Mouse (Mus musculus): Measurements from ENCODE around the gene Gm13697. TPM values are rescaled to one million over a fixed set of nuclear protein-coding genes. Genes with fewer than 3 reads are reported as not detected.
"Not testable (repeated sequence)": the region's sequence is repeated elsewhere in the genome, so short reads cannot be mapped to it uniquely, and the experiment has no call there.

Gene Gm13697
- polyA plus RNA-seq, 1 experiment from 2014 or later = not detected

GRCm38 (mm10) chr2:83994526-83994925 lies 10.0 kb downstream of the Gm13697 start:
- H3K9me3 ChIP-seq; H3K9ac ChIP-seq (replicated peaks); H3K4me3 ChIP-seq (replicated peaks); H3K4me1 ChIP-seq (replicated peaks); H3K36me3 ChIP-seq; H3K27me3 ChIP-seq; H3K4me2 ChIP-seq; H3K27ac ChIP-seq; ATAC-seq (ENCODE audit: insufficient number of reproducible peaks, insufficient read depth, low FRiP score, low TSS enrichment, low read depth): not testable (repeated sequence)
- WGBS = 100% methylated on average over 1 of the region's 3 CpGs

- no peak for ATAC-seq (ENCODE audit: insufficient number of reproducible peaks, insufficient read depth, low FRiP score, low TSS enrichment, low read depth)
- no peak overlapping the region for H3K9ac ChIP-seq (replicated peaks)
Measured at GRCm38 (mm10) chr2:84008913-84009312, 24.4 kb downstream of the Gm13697 start.

GRCm38 (mm10) chr2:84009818-84010217 lies 25.3 kb downstream of the Gm13697 start:
- Histone ChIP-seq H3K4me2 (no peak overlapping the region), H3K36me3 (no peaks in the 10 kb centered on the region), H3K4me3 (replicated peaks) (no peak overlapping the region), H3K4me1 (replicated peaks) (no peaks in the 10 kb centered on the region), H3K9ac (replicated peaks) (no peak overlapping the region), H3K27ac (no peak overlapping the region), H3K27me3 (no peaks in the 10 kb centered on the region), H3K9me3 (no peaks in the 10 kb centered on the region)
- WGBS = 80% methylated on average over 3 of the region's 3 CpGs
- ATAC-seq (ENCODE audit: insufficient number of reproducible peaks, insufficient read depth, low FRiP score, low TSS enrichment, low read depth) = no peak

More at GRCm38 (mm10) chr2:84008913-84009312, 24.4 kb downstream of the Gm13697 start:
- H3K27ac ChIP-seq = no peak overlapping the region
- no peak overlapping the region for H3K4me2 ChIP-seq
- H3K27me3 ChIP-seq = no peaks in the 10 kb centered on the region
- no peaks in the 10 kb centered on the region for H3K4me1 ChIP-seq (replicated peaks)
- no peak overlapping the region for H3K4me3 ChIP-seq (replicated peaks)
- H3K36me3 ChIP-seq = no peaks in the 10 kb centered on the region
- H3K9me3 ChIP-seq = no peaks in the 10 kb centered on the region
- WGBS = 75% methylated on average over 1 of the region's 1 CpGs

- 50% methylated on average over 6 of the region's 6 CpGs for WGBS
- no peak overlapping the region for H3K27ac ChIP-seq
- H3K36me3 ChIP-seq = no peaks in the 10 kb centered on the region
- no peaks in the 10 kb centered on the region for H3K4me1 ChIP-seq (replicated peaks)
- no peaks in the 10 kb centered on the region for H3K9me3 ChIP-seq
- no peaks in the 10 kb centered on the region for H3K27me3 ChIP-seq
- H3K4me2 ChIP-seq = no peak overlapping the region
- no peak for ATAC-seq (ENCODE audit: insufficient number of reproducible peaks, insufficient read depth, low FRiP score, low TSS enrichment, low read depth)
- no peak overlapping the region for H3K9ac ChIP-seq (replicated peaks)
- no peak overlapping the region for H3K4me3 ChIP-seq (replicated peaks)
Measured at GRCm38 (mm10) chr2:84014572-84014971, 30.0 kb downstream of the Gm13697 start.

- not testable (repeated sequence) for H3K9me3 ChIP-seq; H3K9ac ChIP-seq (replicated peaks); ATAC-seq (ENCODE audit: insufficient number of reproducible peaks, insufficient read depth, low FRiP score, low TSS enrichment, low read depth); H3K27ac ChIP-seq; H3K4me2 ChIP-seq; H3K4me3 ChIP-seq (replicated peaks); H3K36me3 ChIP-seq; H3K27me3 ChIP-seq; H3K4me1 ChIP-seq (replicated peaks)
- WGBS = 74% methylated on average over 5 of the region's 5 CpGs
Measured at GRCm38 (mm10) chr2:84016291-84016690, 31.7 kb downstream of the Gm13697 start.

GRCm38 (mm10) chr2:84018330-84018729 lies 33.8 kb downstream of the Gm13697 start:
- ATAC-seq (ENCODE audit: insufficient number of reproducible peaks, insufficient read depth, low FRiP score, low TSS enrichment, low read depth) = no peak
- Histone ChIP-seq H3K27me3 (no peaks in the 10 kb centered on the region), H3K9me3 (no peaks in the 10 kb centered on the region), H3K36me3 (no peaks in the 10 kb centered on the region), H3K4me1 (replicated peaks) (no peaks in the 10 kb centered on the region), H3K27ac (no peak overlapping the region), H3K9ac (replicated peaks) (no peak overlapping the region), H3K4me2 (no peak overlapping the region), H3K4me3 (replicated peaks) (no peak overlapping the region)
- 54% methylated on average over 3 of the region's 3 CpGs for WGBS

- WGBS = 62% methylated on average over 8 of the region's 8 CpGs
Measured at GRCm38 (mm10) chr2:84019519-84020305, 35.2 kb downstream of the Gm13697 start.

GRCm38 (mm10) chr2:84021930-84022329 lies 37.4 kb downstream of the Gm13697 start:
- no peaks in the 10 kb centered on the region for H3K9me3 ChIP-seq
- no peak overlapping the region for H3K27ac ChIP-seq
- H3K4me3 ChIP-seq (replicated peaks) = no peak overlapping the region
- no peak overlapping the region for H3K4me2 ChIP-seq
- H3K36me3 ChIP-seq = no peaks in the 10 kb centered on the region
- no peak overlapping the region for H3K9ac ChIP-seq (replicated peaks)
- no peaks in the 10 kb centered on the region for H3K27me3 ChIP-seq
- 83% methylated on average over 2 of the region's 2 CpGs for WGBS
- ATAC-seq (ENCODE audit: insufficient number of reproducible peaks, insufficient read depth, low FRiP score, low TSS enrichment, low read depth) = no peak
- no peaks in the 10 kb centered on the region for H3K4me1 ChIP-seq (replicated peaks)

More at GRCm38 (mm10) chr2:84019519-84020305, 35.2 kb downstream of the Gm13697 start:
- H3K9me3 ChIP-seq = no peaks in the 10 kb centered on the region
- ATAC-seq (ENCODE audit: insufficient number of reproducible peaks, insufficient read depth, low FRiP score, low TSS enrichment, low read depth) = no peak
- H3K27me3 ChIP-seq = no peaks in the 10 kb centered on the region
- H3K4me1 ChIP-seq (replicated peaks) = no peaks in the 10 kb centered on the region
- no peaks in the 10 kb centered on the region for H3K36me3 ChIP-seq
- H3K9ac ChIP-seq (replicated peaks) = no peak overlapping the region
- H3K27ac ChIP-seq = no peak overlapping the region
- H3K4me3 ChIP-seq (replicated peaks) = no peak overlapping the region
- H3K4me2 ChIP-seq = no peak overlapping the region

GRCm38 (mm10) chr2:84022905-84023304 lies 38.4 kb downstream of the Gm13697 start:
- Histone ChIP-seq H3K36me3 (no peaks in the 10 kb centered on the region), H3K27ac (no peak overlapping the region), H3K4me3 (replicated peaks) (no peak overlapping the region), H3K4me1 (replicated peaks) (no peaks in the 10 kb centered on the region), H3K4me2 (no peak overlapping the region), H3K27me3 (no peaks in the 10 kb centered on the region), H3K9ac (replicated peaks) (no peak overlapping the region), H3K9me3 (no peaks in the 10 kb centered on the region)
- WGBS = 84% methylated on average over 2 of the region's 2 CpGs
- no peak for ATAC-seq (ENCODE audit: insufficient number of reproducible peaks, insufficient read depth, low FRiP score, low TSS enrichment, low read depth)

- WGBS = 79% methylated on average over 2 of the region's 2 CpGs
- ATAC-seq (ENCODE audit: insufficient number of reproducible peaks, insufficient read depth, low FRiP score, low TSS enrichment, low read depth) = no peak
Measured at GRCm38 (mm10) chr2:84023319-84023718, 38.8 kb downstream of the Gm13697 start.

GRCm38 (mm10) chr2:84025217-84025616 lies 40.7 kb downstream of the Gm13697 start:
- H3K4me1 ChIP-seq (replicated peaks) = no peaks in the 10 kb centered on the region
- no peak overlapping the region for H3K4me3 ChIP-seq (replicated peaks)
- no peaks in the 10 kb centered on the region for H3K9me3 ChIP-seq
- 56% methylated on average over 4 of the region's 4 CpGs for WGBS
- no peaks in the 10 kb centered on the region for H3K27me3 ChIP-seq
- H3K27ac ChIP-seq = no peak overlapping the region
- no peak overlapping the region for H3K4me2 ChIP-seq
- H3K36me3 ChIP-seq = no peaks in the 10 kb centered on the region
- no peak for ATAC-seq (ENCODE audit: insufficient number of reproducible peaks, insufficient read depth, low FRiP score, low TSS enrichment, low read depth)
- no peak overlapping the region for H3K9ac ChIP-seq (replicated peaks)

More at GRCm38 (mm10) chr2:84023319-84023718, 38.8 kb downstream of the Gm13697 start:
- Histone ChIP-seq H3K9ac (replicated peaks) (no peak overlapping the region), H3K9me3 (no peaks in the 10 kb centered on the region), H3K4me3 (replicated peaks) (no peak overlapping the region), H3K27me3 (no peaks in the 10 kb centered on the region), H3K36me3 (no peaks in the 10 kb centered on the region), H3K27ac (no peak overlapping the region), H3K4me1 (replicated peaks) (no peaks in the 10 kb centered on the region), H3K4me2 (no peak overlapping the region)

GRCm38 (mm10) chr2:84032505-84032904 lies 48.0 kb downstream of the Gm13697 start:
- ATAC-seq (ENCODE audit: insufficient number of reproducible peaks, insufficient read depth, low FRiP score, low TSS enrichment, low read depth) = no peak
- WGBS = 89% methylated on average over 2 of the region's 2 CpGs
- no peaks in the 10 kb centered on the region for H3K36me3 ChIP-seq

More at GRCm38 (mm10) chr2:84032505-84032904, 48.0 kb downstream of the Gm13697 start:
- H3K4me1 ChIP-seq (replicated peaks) = no peaks in the 10 kb centered on the region
- no peak overlapping the region for H3K4me3 ChIP-seq (replicated peaks)
- H3K9me3 ChIP-seq = no peaks in the 10 kb centered on the region
- no peak overlapping the region for H3K27ac ChIP-seq
- no peaks in the 10 kb centered on the region for H3K27me3 ChIP-seq
- no peak overlapping the region for H3K9ac ChIP-seq (replicated peaks)
- H3K4me2 ChIP-seq = no peak overlapping the region
